Mouse (Mus musculus) bone marrow macrophage, adult 2 months (primary cell): Measurements from ENCODE around the gene Bnipl.

ENCODE experiments used
- CTCF ChIP-seq: IDR thresholded peaks from 2 replicates; pipeline ENCODE4 v1.5.1; 2012; ENCODE audit warnings: low read depth, mild to moderate bottlenecking, low read length, moderate library complexity
- POLR2A ChIP-seq: IDR thresholded peaks from 2 replicates; pipeline ENCODE4 v1.6.1; 2012; ENCODE audit warnings: mild to moderate bottlenecking, low read depth, low read length, borderline replicate concordance

- TF ChIP-seq CTCF (no peak), POLR2A (no peak)
Measured at GRCm38 (mm10) chr3:95224295-95224694, 26.7 kb downstream of the Bnipl start.
